Mouse (Mus musculus) liver, postnatal 0 days (tissue): ENCODE measurements at regions not wholly inside any gene's neighbourhood (a gene's known extent, or its start where the extent isn't known, plus 50 kb on each side); places are given as distances from the start of the nearest gene placed in this dataset.

Source experiments
- ATAC-seq: fragments of 200-750 bp; cut with Nextera tagmentation; 2 replicates; pipeline ENCODE4 v1.8.0; 2017; ENCODE audit warnings: mild to moderate bottlenecking, moderate library complexity
- DNase-seq: peaks from one replicate; pipeline ENCODE4 v3.0.0-alpha.2; 2016
- H3K27ac ChIP-seq: fragments of 300-500 bp; sonication (generic); 2 replicates; pipeline ENCODE4 v1.5.1; 2014; ENCODE audit warnings: antibody characterized with exemption, moderate library complexity, mild to moderate bottlenecking, low read depth
- H3K27me3 ChIP-seq: fragments of 300-500 bp; sonication (generic); 2 replicates; pipeline ENCODE4 v1.6.1; 2014; ENCODE audit warnings: low read length, control low read depth, mixed read lengths; ENCODE audit not compliant: insufficient read depth
- H3K36me3 ChIP-seq: fragments of 300-500 bp; sonication (generic); replicated peaks from 2 replicates; pipeline ENCODE4 v1.6.1; 2014; ENCODE audit warnings: mild to moderate bottlenecking, control low read depth, low read length, moderate library complexity, mixed read lengths; ENCODE audit not compliant: insufficient read depth
- H3K4me1 ChIP-seq: fragments of 300-500 bp; sonication (generic); 2 replicates; pipeline ENCODE4 v1.6.1; 2014; ENCODE audit warnings: antibody characterized with exemption, mild to moderate bottlenecking, control low read depth; ENCODE audit not compliant: insufficient read depth
- H3K4me2 ChIP-seq: fragments of 300-500 bp; sonication (generic); 2 replicates; pipeline ENCODE4 v1.6.1; 2014; ENCODE audit warnings: low read depth, mild to moderate bottlenecking, low read length, moderate library complexity, mixed read lengths
- H3K4me3 ChIP-seq: fragments of 300-500 bp; sonication (generic); 2 replicates; pipeline ENCODE4 v1.5.1; 2014; ENCODE audit warnings: low read depth, low read length
- H3K9ac ChIP-seq: fragments of 300-500 bp; sonication (generic); replicated peaks from 2 replicates; pipeline ENCODE4 v1.6.1; 2014; ENCODE audit warnings: mild to moderate bottlenecking, moderate library complexity
- H3K9me3 ChIP-seq: fragments of 300-500 bp; sonication (generic); 2 replicates; pipeline ENCODE4 v1.6.1; 2016; ENCODE audit warnings: mild to moderate bottlenecking, control low read depth, low read length, mixed read lengths
- CTCF ChIP-seq: sonication (generic); IDR thresholded peaks from 2 replicates; pipeline ENCODE4 v1.5.1; 2016; ENCODE audit warnings: antibody characterized with exemption, low read depth
- EP300 ChIP-seq: IDR thresholded peaks from 2 replicates; pipeline ENCODE4 v1.6.1; 2016; ENCODE audit warnings: antibody characterized with exemption, low read depth, mild to moderate bottlenecking
- WGBS: fragments of 180-500 bp; shearing (Covaris S2); extraction: QIAGEN DNeasy Blood & Tissue Kit; methylation state at CpG from one replicate; pipeline ENCODE4 v1.1.7; 2014; ENCODE audit not compliant: insufficient replicate concordance; 5-methylcytosine and 5-hydroxymethylcytosine counted together

DNA sequence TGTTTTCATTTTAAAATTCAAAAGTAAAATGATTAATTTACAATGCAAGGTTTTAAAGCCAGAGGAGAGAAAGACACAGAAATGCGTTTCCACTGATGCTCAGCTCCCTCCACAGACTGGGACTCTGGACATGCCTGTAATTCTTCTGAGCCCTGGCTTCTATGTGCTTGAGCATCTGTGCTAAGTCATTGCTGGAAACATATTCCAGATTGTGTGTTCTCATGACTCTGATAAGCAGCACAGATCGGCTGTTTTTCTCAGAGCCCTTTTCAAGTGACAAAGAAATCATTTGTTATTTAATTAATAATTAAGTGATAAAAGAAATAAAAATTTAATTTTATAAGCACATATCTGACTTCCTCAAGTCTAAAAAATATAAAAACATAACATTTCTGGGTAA, 127.3 kb upstream of the Tfap2d start:
- ATAC-seq = no peak
- DNase-seq = no peak
- Histone ChIP-seq H3K4me1 (no peaks in the 10 kb centered on the region), H3K9ac (no peak overlapping the region), H3K9me3 (no peaks in the 10 kb centered on the region), H3K4me2 (no peak overlapping the region), H3K27me3 (no peaks in the 10 kb centered on the region), H3K27ac (no peak overlapping the region), H3K4me3 (no peak overlapping the region), H3K36me3 (no peaks in the 10 kb centered on the region)
- WGBS = 62% methylated on average over 2 of the region's 2 CpGs
- TF ChIP-seq EP300 (no peak), CTCF (no peak)

DNA sequence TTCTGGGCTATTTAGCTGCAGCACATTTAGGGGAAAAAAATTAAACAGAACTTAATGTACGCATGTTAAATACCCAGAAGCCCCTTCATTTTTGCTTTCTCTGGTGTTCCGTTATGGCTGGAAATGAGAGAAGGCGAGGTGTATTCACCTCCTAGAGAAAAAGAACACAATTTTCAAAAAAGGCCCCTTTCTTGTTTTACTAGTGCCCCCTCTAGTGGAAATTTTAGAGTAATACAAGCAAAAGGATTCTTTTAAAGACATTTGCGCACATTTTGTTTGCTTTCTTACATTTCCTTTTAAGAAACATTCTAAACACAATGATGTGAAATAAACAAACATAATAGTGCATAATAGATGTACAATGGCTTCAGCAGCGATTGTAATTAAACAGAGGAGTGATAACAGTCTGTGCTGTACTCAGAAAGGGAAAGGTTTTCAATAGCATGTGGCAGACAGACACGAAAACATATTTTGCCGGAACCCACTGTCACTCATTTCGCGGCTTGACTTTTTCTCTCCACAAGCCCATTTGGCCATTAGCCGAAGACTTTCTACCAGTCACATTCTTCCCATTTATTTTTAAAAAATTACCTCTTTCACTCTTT, 126.0 kb upstream of the Tfap2d start:
- no peak overlapping the region for H3K9ac ChIP-seq
- TF ChIP-seq EP300 (no peak), CTCF (no peak)
- no peaks in the 10 kb centered on the region for H3K36me3 ChIP-seq
- 44% methylated on average over 10 of the region's 10 CpGs for WGBS
- DNase-seq (no peak), ATAC-seq (no peak)
- H3K4me1 ChIP-seq = no peaks in the 10 kb centered on the region
- no peak overlapping the region for H3K4me3 ChIP-seq
- no peak overlapping the region for H3K27ac ChIP-seq
- H3K4me2 ChIP-seq = no peak overlapping the region
- no peaks in the 10 kb centered on the region for H3K9me3 ChIP-seq
- H3K27me3 ChIP-seq = no peaks in the 10 kb centered on the region

DNA sequence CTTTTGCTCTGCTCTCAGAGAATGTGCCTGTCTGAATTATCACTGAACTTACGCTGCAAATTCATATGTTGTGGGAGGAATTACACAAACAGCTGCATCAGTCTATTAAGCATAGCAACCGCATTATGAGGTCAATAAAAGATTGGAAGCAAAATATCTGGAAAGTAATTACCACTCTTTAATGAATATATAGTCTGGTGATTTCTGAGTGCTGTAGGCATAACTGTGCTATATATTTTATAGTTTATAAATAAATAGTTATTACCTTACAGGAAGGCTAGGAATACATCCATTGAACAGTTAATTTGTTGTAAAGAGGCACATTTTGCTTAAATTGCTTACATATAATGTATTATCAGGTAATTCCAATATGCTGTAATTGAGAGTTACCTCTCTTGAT, 123.7 kb upstream of the Tfap2d start:
- H3K9ac ChIP-seq = no peak overlapping the region
- H3K4me2 ChIP-seq = no peak overlapping the region
- H3K9me3 ChIP-seq = no peaks in the 10 kb centered on the region
- no peaks in the 10 kb centered on the region for H3K36me3 ChIP-seq
- DNase-seq (no peak), ATAC-seq (no peak)
- no peak overlapping the region for H3K4me3 ChIP-seq
- no peak overlapping the region for H3K27ac ChIP-seq
- WGBS = 70% methylated on average over 2 of the region's 2 CpGs
- no peak for TF ChIP-seq CTCF
- no peak for TF ChIP-seq EP300
- H3K4me1 ChIP-seq = no peaks in the 10 kb centered on the region
- H3K27me3 ChIP-seq = no peaks in the 10 kb centered on the region

DNA sequence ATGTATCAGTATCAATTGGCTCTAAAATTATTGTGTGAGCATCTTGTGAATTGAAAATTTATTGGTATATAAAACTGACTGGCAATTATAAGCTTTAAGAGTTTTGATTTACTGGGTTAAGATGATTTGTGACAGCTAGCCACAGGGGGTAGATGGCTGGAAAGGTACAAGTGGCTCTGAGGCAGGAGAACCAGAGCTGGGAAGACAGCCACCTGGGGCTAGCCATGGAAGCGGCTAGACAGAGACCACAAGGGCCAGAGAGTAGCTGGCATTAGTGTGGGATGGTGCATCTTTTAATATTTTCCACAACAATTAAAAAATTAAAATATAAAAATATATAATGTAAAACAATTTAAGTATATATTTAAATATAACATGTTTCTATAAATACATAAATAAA, 86.0 kb upstream of the Tfap2d start:
- 73% methylated on average over 1 of the region's 1 CpGs for WGBS
- Histone ChIP-seq H3K27me3 (no peaks in the 10 kb centered on the region), H3K36me3 (no peaks in the 10 kb centered on the region), H3K9me3 (no peaks in the 10 kb centered on the region), H3K27ac (no peak overlapping the region), H3K4me3 (no peak overlapping the region), H3K4me2 (no peak overlapping the region), H3K4me1 (no peaks in the 10 kb centered on the region), H3K9ac (no peak overlapping the region)
- ATAC-seq (no peak), DNase-seq (no peak)
- TF ChIP-seq CTCF = no peak
- TF ChIP-seq EP300 = no peak
